Mouse (Mus musculus) heart, adult 2 months (tissue): ENCODE results near the gene Duoxa2.

Experiments used
- CTCF ChIP-seq: fragments of 200-600 bp; IDR thresholded peaks from 2 replicates; pipeline ENCODE4 v1.8.1; 2022; ENCODE audit warnings: antibody characterized with exemption, mild to moderate bottlenecking, moderate library complexity
- EP300 ChIP-seq: fragments of 200-500 bp; IDR thresholded peaks from 2 replicates; pipeline ENCODE4 v1.6.1; 2011; ENCODE audit warnings: low read depth, low read length, control low read depth; ENCODE audit not compliant: insufficient read depth
- POLR2A ChIP-seq: fragments of 200-500 bp; IDR thresholded peaks from 2 replicates; pipeline ENCODE4 v1.6.1; 2011; ENCODE audit warnings: mild to moderate bottlenecking, low read depth, low read length, control low read depth; ENCODE audit not compliant: insufficient read depth

- TF ChIP-seq POLR2A (no peak), CTCF (no peak), EP300 (no peak)
Observed at GRCm38 (mm10) chr2:122324586-122324985, 25.9 kb downstream of the Duoxa2 start.
